Mouse (Mus musculus) WW6 (cell line): ENCODE results near the gene Paqr9.

Experiments used
- DNase-seq: peaks from one replicate; pipeline ENCODE4 v3.0.0-alpha.2; 2013; ENCODE audit warnings: low read depth, low spot score

Paqr9 gene

DNA sequence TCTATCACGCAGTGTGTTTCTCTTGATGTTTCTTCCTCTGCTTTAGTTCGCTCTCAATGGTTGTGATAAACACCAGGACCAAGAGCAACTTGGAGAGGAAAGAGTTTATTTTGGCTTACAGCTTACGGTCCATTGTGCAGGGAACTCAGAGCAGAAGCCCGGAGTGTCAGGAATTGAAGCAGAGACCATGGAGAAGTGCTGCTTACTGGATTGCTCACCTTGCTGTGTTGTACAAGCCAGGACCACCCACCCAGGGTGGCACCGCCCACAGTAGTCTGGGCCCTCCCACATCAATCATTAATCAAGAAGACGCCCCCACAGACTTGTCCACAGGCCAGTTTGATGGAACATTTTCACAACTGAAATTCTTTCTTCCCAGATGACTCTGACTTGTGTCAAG is 18.0 kb downstream of the Paqr9 start:
- DNase-seq: no peak

DNA sequence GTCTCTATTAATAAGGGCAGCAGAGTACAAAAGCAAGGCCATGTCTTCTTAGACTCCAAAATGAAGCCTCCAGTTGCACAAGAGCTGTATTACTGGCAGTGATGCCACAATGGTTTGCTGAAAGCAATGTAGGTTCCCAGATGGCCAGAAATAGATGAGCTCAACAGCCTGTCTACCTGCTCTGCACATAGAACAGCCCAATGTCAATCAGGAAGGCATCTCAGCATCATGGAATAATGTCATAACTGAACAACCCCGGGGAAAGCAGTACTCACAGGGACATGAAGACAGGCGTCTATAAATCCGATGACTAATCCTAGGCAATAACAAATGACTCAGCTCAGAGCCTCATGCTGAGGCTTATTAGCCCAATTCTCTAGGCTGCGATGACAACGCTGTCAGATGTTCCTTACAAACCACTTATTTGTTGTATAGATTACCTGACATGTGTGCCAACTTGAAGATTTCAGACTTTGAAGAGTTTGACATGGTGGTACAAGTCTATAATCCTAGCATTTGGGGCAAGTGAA is 19.0 kb downstream of the Paqr9 start:
- no peak for DNase-seq

DNA sequence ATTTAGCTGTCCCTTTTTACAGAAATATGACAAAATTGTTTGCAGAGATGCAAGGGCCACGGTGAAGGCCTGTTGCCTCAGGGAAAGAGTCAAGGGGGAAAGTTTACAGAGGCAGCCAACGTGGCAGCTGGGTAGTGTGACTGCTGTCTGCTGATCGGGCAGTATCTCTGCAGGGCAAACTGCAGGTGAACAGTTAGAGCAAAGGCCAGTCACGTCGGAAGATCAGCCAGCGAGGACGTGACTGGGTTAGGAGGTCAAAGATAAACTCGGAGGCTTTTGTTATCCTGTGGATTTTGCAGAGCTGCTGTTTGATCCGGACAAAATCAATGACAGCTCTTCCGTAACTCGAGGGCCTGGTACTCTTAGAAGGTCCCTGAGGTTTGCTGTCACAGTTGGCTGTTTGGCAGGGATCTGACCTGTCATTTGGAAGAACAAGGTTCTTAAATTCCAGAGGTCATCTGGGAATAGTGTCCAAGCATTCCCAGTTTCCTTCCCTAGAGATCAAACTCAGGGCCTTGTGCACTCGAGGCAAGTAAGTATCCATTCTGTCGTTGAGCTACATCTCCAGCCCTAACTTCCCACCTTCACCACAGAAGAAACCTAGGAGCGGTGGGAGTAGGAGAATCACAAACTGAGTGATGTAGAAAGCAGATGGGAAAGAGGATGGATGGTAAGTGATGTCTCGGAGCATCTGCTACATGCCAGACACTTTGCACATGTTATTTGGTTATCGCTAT is 21.7 kb downstream of the Paqr9 start:
- no peak for DNase-seq

DNA sequence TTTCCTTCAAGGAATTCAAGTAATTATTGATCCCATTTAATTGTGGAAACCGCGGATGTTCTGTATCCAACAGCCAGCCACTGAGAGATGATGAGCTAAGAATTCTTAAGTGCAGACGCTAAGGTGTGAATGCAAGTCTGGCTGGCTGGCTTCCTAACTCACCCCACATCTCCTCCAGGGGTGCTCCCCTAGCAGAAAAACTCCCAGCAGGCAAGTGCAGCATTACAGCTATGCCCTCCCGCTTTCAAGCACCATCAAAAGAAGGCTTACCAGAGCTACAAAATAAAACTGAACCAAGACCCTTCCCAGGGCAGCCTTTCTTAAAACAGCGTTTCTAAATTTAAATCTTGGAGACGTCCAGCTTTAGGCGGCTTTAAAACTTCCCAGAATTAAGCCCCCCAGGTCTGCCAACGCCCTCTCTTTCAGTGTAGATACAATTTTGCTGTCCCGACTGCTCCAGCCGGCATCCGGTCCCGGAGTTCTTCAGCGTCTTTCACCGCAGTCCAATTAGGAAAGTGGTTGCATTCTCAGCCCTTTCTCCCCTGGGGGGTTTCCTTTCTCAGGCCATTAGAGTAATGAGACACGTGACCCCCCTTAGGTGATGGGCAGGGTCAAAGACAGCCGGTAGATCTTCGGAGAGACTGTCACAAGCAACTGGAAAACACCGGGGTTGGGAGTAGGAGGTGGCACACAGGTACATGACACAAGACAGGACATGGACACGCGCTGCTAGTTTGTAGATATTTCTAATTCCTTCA is 22.5 kb downstream of the Paqr9 start:
- DNase-seq: no peak

DNA sequence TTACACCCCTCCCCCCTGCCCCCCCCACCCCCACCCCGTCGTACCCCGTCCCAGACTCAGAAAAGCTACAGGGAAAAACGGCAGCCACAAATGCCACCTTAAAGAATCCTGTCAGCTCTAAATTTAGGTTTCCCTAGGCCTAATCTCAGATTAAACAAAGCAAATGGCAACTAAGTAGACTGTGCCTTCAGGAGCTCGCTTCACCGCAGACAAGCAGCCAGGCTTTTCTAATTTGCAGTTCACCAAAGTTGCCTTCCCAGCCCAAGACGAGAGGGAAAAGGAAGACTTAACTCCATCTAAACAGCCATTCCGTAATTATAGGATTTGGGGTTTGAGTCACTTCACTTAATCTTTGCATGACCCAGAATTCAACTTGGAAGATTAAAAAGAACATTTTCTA is 23.1 kb downstream of the Paqr9 start:
- no peak for DNase-seq

DNA sequence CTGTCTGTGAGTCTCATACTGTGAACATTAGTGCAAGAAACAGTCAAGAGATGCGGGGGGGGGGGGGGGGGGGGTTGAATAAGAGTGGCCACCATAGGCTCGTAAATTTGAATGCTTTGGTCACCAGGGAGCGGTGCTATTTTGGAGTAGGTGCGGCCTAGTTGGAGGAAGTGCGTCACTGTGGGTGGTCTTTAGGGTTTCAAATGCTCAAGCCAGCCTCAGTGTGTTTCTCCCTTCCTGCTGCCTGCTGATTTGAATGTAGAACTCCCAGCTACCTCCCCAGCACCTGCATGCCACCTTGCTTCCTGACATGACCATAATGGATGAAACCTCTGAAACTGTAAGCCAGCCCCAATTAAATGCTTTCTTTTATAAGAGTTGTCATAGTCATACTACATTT is 26.6 kb downstream of the Paqr9 start:
- DNase-seq: no peak

DNA sequence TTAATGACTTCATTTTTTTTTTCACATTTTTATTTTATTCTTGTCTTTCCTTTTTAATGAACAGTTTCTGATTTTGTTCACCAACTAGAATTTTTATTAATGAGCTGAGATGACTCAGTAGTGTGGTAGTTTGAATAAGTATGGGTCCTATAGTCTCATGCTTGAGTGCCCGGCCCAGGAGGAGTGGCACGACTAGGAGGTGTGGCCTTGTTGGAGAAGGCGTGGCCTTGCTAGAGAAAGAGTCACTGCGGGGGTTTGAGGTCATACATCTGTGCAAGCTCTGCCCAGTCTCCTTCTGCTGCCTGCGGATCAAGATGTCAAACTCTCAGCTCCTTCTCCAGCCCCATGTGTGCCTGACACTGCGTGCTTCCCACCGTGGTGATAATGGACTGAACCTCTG is 28.6 kb downstream of the Paqr9 start:
- no peak for DNase-seq

DNA sequence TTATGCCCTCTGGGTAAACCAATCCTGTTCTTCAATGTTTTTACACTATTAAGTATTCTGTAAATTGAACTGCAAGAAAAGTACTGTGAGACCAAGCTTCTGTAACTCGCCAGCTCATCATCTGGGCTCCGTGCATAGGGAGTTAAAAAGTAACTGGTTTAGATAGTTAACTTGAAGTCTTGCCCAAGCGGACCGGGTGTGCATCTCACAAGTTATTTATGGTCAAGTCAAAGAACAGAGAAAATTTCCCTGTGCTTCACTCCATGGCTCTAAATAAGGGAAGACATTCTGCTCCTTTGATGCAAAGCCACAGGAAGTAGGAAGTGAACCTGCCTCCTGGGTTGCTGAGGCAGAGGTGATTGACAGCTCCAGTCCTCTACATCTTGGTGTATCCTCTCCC is 34.8 kb downstream of the Paqr9 start:
- DNase-seq: no peak

DNA sequence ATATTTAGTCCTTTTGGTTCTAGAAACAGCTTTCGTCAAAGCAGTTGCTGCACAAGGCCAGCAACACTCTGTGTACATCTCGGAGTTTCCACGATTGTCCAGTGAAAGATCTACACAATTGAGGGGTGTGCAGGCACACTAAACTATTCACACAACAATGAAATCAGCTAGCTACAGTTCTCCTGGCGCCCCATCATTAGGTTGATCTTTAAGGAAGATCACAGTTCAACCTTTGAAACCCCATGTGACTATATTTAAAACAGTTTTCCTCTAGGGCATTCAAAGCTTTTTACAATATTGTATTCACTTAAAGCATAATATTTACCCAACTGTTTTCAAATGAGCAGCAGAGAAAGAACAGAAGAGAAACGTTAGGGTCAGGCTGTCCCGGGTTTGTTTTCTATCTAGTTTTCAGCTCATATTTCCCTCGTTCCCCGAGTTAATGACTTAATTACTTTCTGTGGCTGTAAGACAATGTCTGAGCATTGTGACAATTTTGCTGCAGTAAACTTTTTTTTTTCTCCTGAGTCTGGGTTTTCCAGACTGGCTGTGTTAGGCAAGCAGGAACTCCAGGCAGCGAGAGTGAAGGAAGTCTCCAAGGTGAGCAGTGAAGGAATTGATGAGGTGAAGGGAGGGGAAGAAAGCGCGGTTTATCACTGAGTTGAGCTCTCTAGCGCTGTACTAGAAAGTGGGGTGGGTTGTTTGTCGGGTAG is 38.2 kb downstream of the Paqr9 start:
- DNase-seq: no peak

DNA sequence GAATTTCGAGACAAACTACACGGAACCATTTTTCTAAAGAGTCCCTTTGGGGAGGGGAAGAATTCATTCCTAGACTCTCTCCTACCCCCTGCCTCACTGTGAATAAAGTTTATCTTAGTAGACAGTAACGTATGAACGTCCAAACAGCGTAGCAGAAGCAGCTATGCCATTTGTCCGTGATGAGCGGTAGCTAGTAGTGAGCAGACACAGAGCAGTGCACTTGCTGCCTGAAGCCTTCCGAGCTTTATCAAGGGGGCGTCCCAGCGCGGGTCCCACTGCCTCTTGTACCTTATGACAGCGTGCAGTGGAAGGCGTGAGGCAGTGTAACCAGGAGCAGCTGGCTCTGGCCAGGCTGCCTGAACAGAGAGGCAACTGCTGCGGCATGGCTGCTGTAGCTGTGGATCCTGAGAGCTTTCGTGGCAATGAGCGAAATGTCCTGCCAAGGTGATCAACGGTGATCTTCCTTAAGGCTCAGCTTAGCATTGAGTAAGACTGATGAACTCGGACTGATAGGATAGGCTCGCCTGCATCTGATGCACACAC is 38.8 kb downstream of the Paqr9 start:
- no peak for DNase-seq

DNA sequence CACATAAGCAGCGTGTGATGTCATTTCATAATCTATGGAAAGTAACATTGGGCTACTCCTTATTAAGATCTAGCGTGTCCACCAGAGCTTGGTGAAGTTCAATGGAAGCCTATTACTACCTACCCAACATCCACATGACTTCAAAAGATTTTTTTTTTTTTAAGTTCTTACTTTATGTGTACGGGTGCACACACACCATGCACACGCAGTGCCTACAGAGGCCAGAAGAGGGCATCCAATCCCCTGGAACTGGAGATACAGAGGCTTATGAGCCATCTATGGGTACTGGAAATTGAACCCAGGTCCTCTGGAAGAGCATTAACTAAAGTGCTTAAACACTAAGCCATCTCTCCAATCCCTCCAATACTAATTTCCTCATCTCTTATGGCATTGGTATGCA is 39.9 kb downstream of the Paqr9 start:
- DNase-seq: no peak

DNA sequence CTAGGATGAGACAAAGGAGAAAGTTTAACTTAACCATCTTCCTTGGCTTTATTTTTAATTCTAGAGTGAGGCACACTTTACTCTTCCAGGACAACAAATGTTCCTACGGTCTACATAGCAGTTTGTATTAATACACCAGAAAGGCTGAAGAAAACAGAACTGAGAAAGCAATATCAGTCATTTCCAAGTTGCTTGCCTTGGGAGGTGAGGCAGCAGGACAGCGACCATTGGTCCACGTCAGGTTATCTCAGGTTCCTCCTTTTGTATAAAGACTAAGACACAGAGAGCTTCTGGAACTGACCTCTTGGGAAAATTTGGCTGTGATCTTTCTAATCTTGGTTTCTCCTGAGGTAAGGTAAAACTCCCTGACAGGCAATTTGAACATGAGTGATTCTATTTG is 43.4 kb downstream of the Paqr9 start:
- no peak for DNase-seq

DNA sequence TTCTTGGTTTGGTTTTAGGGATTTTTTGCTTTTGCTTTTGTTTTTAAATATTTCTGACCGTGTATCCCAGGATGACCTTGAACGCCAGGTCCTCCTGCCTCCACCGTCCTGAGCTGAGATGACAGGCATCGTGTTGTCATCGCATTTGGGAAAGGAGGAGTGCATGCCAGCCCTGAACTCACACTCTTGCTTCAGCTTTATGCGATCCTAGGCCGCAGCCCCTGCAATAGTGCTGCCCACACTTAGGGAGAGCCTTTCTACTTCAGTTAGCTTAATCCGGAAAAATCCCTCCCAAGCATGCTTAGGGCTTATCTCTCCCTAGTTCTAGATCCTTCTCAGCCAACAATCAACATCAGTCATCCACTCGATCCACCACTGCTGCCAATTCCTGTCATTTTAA is 43.9 kb downstream of the Paqr9 start:
- DNase-seq: no peak

DNA sequence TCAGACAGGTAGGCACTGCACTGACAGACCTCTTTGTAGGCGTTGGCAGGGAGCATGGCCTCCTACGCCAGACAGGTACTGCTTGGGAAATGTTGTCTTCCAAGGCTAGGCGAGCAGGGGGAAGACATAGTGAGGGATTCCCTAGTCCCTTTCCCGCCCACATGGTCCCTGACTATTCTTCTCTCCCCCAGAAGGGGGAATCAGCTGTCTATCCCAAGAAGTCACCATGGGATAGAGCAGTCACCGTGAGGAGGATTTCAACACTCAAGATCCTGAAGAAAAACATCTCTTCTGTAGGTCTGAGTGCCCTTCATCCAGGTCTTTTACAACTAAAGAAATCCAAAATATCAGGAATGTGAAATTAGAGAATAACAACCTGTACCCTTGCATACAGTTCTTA is 47.7 kb downstream of the Paqr9 start:
- DNase-seq: no peak

DNA sequence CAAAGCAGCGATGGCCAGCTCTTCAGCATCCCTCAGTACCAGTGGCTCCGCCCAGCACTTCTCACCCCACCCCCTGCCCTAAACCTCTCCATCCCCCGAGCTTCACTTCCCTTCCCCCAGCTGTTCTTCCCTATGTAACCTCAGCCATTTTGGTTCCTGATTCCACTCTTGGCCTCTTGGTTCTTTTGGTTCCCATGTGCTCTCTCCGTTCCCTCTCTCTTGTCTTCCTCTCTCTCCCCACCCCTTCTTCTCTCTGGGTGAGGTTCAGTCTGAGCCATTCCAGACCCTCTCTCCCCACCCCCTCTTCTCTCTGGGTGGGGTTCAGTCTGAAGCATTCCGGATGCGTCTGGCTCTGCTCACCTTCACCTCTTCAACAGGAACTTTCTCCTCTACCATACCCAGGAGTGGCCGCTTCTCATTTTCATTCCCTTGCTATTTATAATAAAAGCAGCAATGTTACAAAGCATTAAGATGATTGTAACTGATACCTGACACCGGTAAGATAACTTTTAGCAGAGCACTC is 52.9 kb downstream of the Paqr9 start:
- DNase-seq: peak; percentile 46

DNA sequence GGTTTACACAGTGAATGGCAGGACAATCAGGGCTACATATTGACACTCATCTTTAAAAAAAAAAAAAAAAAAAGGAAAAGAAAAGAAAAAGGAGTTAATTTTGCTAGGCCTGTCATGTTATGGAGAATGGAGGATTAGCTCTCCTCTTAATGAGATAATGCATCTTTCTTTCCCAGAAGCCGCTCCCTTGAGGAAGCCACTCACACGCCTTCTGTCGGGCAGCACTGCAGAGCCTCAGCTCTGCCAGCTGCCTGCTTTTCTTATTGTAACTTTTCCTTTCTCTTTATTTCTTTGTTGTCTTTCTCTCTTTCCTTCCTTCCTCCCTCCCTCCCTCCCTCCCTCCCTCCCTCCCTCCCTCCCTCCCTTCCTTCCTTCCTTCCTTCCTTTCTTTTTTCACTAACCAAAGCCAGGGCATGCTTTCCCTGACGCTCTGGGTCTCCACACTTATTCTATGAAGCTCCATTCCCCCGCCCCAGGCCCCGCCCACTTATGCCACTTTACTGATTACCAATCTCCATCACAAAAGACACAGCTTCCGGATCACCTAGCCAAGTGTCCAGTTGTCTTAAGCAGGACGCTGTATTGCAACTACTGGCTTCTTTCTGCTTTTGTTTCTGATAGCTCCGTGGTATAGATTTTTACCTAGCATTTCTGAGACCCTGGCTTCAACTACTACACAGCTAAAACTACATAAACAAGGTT is 54.1 kb downstream of the Paqr9 start:
- DNase-seq: no peak

DNA sequence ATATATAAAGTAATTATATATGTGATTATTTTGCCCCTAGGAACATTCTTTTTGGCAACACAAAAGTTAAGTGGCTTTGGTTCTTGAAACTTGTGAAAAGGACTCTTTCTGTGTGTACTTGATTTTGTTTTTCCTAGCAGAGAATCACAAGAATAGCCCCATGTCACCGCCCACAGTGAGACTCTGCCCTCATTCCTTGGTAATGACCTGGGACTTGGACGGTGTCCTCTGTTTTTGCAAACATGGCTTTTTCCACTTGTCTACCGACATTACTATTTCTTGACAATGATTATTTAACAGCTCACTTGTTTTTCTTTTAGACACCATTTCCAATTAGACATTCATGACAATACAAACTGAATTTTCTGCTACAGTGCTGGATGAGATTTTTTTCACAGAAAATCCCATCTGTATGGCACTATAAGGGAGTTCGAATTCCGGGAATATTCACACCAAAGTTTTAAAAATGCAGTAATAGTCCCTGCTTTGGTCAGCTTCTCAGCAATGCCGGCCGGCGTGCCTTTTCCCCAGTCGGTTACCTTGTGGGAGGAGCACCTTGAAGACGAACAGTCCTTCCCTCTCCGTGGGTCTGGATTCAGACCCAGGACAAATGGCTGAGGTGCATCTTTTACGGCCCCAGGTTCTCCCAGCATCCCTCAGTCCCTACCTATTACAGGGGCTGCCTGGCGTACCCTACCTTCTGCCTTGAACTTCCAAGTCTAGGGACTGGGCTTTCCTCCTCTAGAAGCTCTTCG is 55.6 kb downstream of the Paqr9 start:
- DNase-seq: no peak

DNA sequence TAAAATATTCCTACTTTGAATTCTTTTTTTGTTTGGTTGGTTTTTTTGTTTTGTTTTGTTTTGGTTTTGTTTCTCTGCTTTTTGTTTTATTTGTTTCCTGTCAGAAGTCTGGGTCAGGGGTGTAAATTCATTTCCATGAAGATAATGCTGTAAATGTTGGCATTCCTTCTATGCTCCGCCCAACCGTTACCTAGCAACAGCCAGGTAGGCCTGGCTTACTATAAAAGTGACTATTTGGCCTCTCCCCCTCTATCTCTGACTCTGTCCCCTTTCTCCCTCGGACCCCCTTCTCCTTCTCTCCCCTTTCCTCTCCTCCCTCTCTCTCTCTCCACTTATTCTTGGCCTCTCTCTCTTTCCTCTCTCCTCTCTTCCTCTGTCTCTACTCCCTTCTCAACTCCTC is 56.5 kb downstream of the Paqr9 start:
- DNase-seq: no peak
